Mouse (Mus musculus): ENCODE data around the gene Hoxb1.

DNA sequence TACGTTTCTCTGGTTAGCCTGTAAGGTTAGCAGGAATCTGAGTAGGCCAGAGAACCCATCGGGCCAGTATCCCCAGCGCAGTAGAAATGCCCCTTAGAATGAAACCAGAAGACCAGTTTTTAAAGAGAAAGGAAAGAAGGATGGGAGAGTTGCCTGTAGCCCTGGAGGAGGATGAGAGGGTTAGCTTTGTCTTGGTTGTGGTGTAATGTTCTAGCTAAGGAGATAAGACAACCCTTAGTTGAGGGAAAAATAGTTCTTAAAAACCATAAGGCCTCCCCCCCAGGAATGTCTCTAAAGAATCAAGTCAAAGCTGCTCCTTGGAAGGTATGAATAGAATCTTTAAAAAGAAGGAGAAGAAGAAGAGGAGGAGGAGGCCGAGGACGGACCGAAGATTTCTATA, 42.8 kb upstream of the Hoxb1 start:
- TF ChIP-seq EP300 (IDR thresholded peaks at IDR 0.05) (no peak), CTCF (IDR thresholded peaks at IDR 0.05) (no peak)

Measured in lung, postnatal 0 days (tissue).